Mouse (Mus musculus) pancreas, adult 10 weeks (tissue): Measurements from ENCODE around the gene Vmn1r225. TPM values are rescaled to one million over a fixed set of nuclear protein-coding genes. Genes with fewer than 3 reads are reported as not detected.

Experiments
- polyA plus RNA-seq: library from polyadenylated mRNA; stranded (reverse); fragments of 350-450 nt; fragmentation: Illumina TruSeq; extraction: RNeasy Lipid Tissue Mini Kit (QIAGEN cat#74804); gene quantifications from one replicate; pipeline ENCODE4 v1.2.3, GENCODE M21; 2015; ENCODE audit warnings: low read depth, low replicate concordance; ENCODE audit not compliant: insufficient read depth

Gene Vmn1r225
- not detected for polyA plus RNA-seq

GRCm38 (mm10) chr17:20497858-20498257 is at the start of gene Vmn1r225:
TSS of gene Vmn1r225 (plus strand) at chr17:20498158.

GRCm38 (mm10) chr17:20481231-20481630 is 16.7 kb upstream of the Vmn1r225 start, which contains the start of gene Vmn2r108:
TSS of gene Vmn2r108 (minus strand) at chr17:20481331.

Other genes with a start within 250 kb of the Vmn1r225 start
- not detected for gene Vmn2r106, start 212.6 kb upstream of the Vmn1r225 start, polyA plus RNA-seq
- not detected for gene Vmn2r107, start 152.9 kb upstream of the Vmn1r225 start, polyA plus RNA-seq
- gene Vmn1r224, start 84.0 kb upstream of the Vmn1r225 start, polyA plus RNA-seq, result not detected
- gene Vmn2r108, start 16.8 kb upstream of the Vmn1r225 start, polyA plus RNA-seq, result not detected
- not detected for gene Vmn2r109, start 66.6 kb downstream of the Vmn1r225 start, polyA plus RNA-seq
- gene Vmn2r110, start 98.3 kb downstream of the Vmn1r225 start, polyA plus RNA-seq, result not detected
- not detected for gene Fpr-rs3, start 126.7 kb downstream of the Vmn1r225 start, polyA plus RNA-seq
- gene Vmn1r226, start 184.7 kb downstream of the Vmn1r225 start, polyA plus RNA-seq, result not detected
- gene Vmn1r227, start 231.7 kb downstream of the Vmn1r225 start, polyA plus RNA-seq, result not detected